Mouse (Mus musculus) ES-E14 (cell line): ENCODE results near the gene Plac1. TPM values are rescaled to one million over a fixed set of nuclear protein-coding genes. Genes with fewer than 3 reads are reported as not detected.

Experiments used
- DNase-seq: peaks from one replicate; pipeline ENCODE4 v3.0.0-alpha.2; 2013; ENCODE audit warnings: low read depth, low spot score
- H3K27ac ChIP-seq: 2 replicates; pipeline ENCODE4 v1.5.1; 2012; ENCODE audit warnings: low read depth, mild to moderate bottlenecking, low read length, moderate library complexity, mixed read lengths; ENCODE audit not compliant: poor library complexity, insufficient read depth, severe bottlenecking
- H3K36me3 ChIP-seq: 2 replicates; pipeline ENCODE4 v1.6.1; 2012; ENCODE audit warnings: mild to moderate bottlenecking, low read length, moderate library complexity, mixed read lengths; ENCODE audit not compliant: control insufficient read depth, poor library complexity, insufficient read depth, severe bottlenecking
- H3K4me1 ChIP-seq, 2 experiments: fragments of 150-350 bp in 1 of 2; sonication (generic) in 1 of 2; 2 replicates each; pipeline ENCODE4 v1.6.1; 2012; ENCODE audit warnings: low read length in 2 of 2, mild to moderate bottlenecking in 1 of 2, mixed read lengths in 1 of 2; ENCODE audit not compliant: control insufficient read depth in 2 of 2, insufficient read depth in 2 of 2, poor library complexity in 1 of 2
- H3K4me3 ChIP-seq, 2 experiments: fragments of 150-350 bp in 1 of 2; sonication (generic) in 1 of 2; 2 replicates each; pipeline ENCODE4 v1.5.1; 2012; ENCODE audit warnings: low read length in 2 of 2, low read depth in 1 of 2, mild to moderate bottlenecking in 1 of 2, mixed read lengths in 1 of 2; ENCODE audit not compliant: insufficient read depth in 1 of 2, poor library complexity in 1 of 2, severe bottlenecking in 1 of 2
- H3K9ac ChIP-seq: 2 replicates; pipeline ENCODE4 v1.6.1; 2012; ENCODE audit warnings: low read depth, mild to moderate bottlenecking, low read length, mixed read lengths; ENCODE audit not compliant: poor library complexity, insufficient read depth, severe bottlenecking
- H3K9me3 ChIP-seq: fragments of 150-350 bp; sonication (generic); 2 replicates; pipeline ENCODE4 v1.6.1; 2012; ENCODE audit warnings: low read depth, mild to moderate bottlenecking, low read length; ENCODE audit not compliant: control insufficient read depth, insufficient read depth
- CHD2 ChIP-seq: IDR thresholded peaks from 2 replicates; pipeline ENCODE4 v1.6.1; 2014; ENCODE audit warnings: mild to moderate bottlenecking, low read depth, low read length, inconsistent platforms
- HCFC1 ChIP-seq: IDR thresholded peaks from 2 replicates; pipeline ENCODE4 v1.6.1; 2012; ENCODE audit warnings: low read length, inconsistent platforms, borderline replicate concordance; ENCODE audit not compliant: insufficient read depth
- MAFK ChIP-seq: IDR thresholded peaks from 2 replicates; pipeline ENCODE4 v1.6.1; 2014; ENCODE audit warnings: mild to moderate bottlenecking, low read depth, low read length, inconsistent platforms; ENCODE audit not compliant: insufficient read depth
- ZC3H11A ChIP-seq: IDR thresholded peaks from 2 replicates; pipeline ENCODE4 v1.6.1; 2012; ENCODE audit warnings: low read depth, mild to moderate bottlenecking, inconsistent platforms, low read length, borderline replicate concordance
- ZNF384 ChIP-seq: IDR thresholded peaks from 2 replicates; pipeline ENCODE4 v1.6.1; 2012; ENCODE audit warnings: low read depth, low read length, inconsistent platforms
- in situ Hi-C, 2 experiments: fragments of 600-800 bp; cut with MboI; formaldehyde crosslinking; loops; one replicate each; pipeline ENCODE4 v1.15.1; 2025; ENCODE audit warnings: low sequenced_read_pairs in 2 of 2, inconsistent platforms in 1 of 2; ENCODE audit not compliant: unreplicated experiment in 2 of 2
- total RNA-seq: library from RNA; depleted of rRNA; stranded (reverse); fragments of 300-350 nt; gene quantifications from 2 replicates; pipeline ENCODE4 v1.2.3, GENCODE M21; 2012

Plac1 gene
- total RNA-seq, 1 experiment: 5.7 TPM

DNA sequence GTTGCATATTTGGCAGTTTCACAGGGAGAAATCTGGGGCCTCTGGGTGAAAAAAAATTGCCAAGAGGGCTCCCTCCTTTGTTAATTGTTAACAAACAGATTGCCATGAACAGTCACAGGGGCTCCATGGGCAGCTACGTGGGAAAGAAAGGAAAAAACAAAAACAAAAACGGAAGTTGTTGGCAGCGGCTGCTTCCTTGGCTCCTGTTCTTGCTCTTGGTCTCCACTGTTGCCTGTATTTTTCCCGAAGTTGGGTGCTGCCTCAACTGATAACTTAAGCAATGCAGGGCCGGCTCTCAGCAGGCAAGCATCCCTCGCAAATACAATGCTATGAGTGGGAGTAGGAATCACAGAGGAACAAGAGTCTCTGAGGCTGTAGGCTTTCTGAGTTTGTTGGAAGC, 121.3 kb downstream of the Plac1 start:
- Histone ChIP-seq H3K4me1 (no peaks in the 10 kb centered on the region), H3K36me3 (no peaks in the 10 kb centered on the region), H3K9ac (no peak overlapping the region), H3K27ac (no peak overlapping the region), H3K9me3 (no peaks in the 10 kb centered on the region), H3K4me3 (no peak overlapping the region)
- DNase-seq: no peak
- TF ChIP-seq MAFK: no peak
- no peak for TF ChIP-seq ZNF384
- no peak for TF ChIP-seq CHD2
- no peak for TF ChIP-seq HCFC1
- no peak for TF ChIP-seq ZC3H11A
- in situ Hi-C loops: no loop called here

GRCm38 (mm10) chrX:53118019-53118418, 121.9 kb downstream of the Plac1 start:
- TF ChIP-seq CHD2 (no peak), ZC3H11A (no peak), MAFK (no peak), HCFC1 (no peak), ZNF384 (no peak)
- Histone ChIP-seq H3K9me3 (no peaks in the 10 kb centered on the region), H3K36me3 (no peaks in the 10 kb centered on the region), H3K4me1 (no peaks in the 10 kb centered on the region), H3K4me3 (no peak overlapping the region), H3K27ac (no peak overlapping the region), H3K9ac (no peak overlapping the region)
- in situ Hi-C loops: no loop called here
- DNase-seq: no peak

DNA sequence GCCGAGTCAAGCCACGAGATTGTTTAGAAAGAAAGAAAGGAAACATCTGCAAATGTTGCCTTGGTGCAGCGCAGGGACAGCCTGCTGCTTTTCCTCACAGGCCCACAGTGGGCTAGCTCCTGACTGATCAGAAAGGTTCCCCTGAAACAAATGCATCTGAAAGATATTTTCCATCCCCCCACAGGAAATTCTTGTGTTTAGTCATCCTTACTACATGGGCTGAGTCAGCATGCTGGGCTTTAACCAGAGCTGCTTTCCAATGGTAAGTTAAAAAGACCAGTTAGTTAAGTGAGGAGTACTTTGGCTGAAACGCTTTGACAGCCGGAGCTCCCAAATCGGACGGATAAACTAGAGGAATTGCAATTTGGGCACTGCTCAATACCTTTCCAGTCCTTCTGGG, 124.9 kb downstream of the Plac1 start:
- Histone ChIP-seq H3K4me1 (no peaks in the 10 kb centered on the region), H3K9me3 (no peaks in the 10 kb centered on the region), H3K4me3 (no peak overlapping the region), H3K36me3 (no peaks in the 10 kb centered on the region), H3K27ac (no peak overlapping the region), H3K9ac (no peak overlapping the region)
- DNase-seq: no peak
- TF ChIP-seq ZNF384 (no peak), ZC3H11A (no peak), MAFK (no peak), CHD2 (no peak), HCFC1 (no peak)
- in situ Hi-C loops: no loop called here

DNA sequence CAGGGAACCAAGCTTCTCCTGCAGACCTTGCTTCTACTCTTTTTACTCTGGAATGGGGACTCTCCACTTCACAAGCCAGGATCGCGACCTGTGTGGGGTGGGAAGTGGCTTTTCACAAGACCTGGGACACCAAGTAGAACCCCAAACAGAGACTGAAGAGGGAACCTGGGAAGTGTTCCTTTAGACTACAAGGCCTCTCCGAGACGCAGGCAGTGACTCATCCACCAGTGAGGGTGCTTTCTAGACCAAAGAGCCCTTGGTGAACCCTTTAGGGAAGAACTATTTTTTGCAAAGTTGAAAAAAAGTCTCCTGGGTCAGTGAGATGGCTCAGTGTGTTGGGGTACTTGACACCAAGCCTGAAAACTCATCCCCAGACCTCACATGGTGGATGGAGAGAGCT, 129.8 kb downstream of the Plac1 start:
- DNase-seq: no peak
- TF ChIP-seq ZC3H11A (no peak), MAFK (no peak), HCFC1 (no peak), CHD2 (no peak), ZNF384 (no peak)
- H3K4me1 ChIP-seq: no peaks in the 10 kb centered on the region
- H3K9ac ChIP-seq: no peak overlapping the region
- no peak overlapping the region for H3K4me3 ChIP-seq
- no peak overlapping the region for H3K27ac ChIP-seq
- in situ Hi-C loops: no loop called here
- no peaks in the 10 kb centered on the region for H3K9me3 ChIP-seq
- no peaks in the 10 kb centered on the region for H3K36me3 ChIP-seq

DNA sequence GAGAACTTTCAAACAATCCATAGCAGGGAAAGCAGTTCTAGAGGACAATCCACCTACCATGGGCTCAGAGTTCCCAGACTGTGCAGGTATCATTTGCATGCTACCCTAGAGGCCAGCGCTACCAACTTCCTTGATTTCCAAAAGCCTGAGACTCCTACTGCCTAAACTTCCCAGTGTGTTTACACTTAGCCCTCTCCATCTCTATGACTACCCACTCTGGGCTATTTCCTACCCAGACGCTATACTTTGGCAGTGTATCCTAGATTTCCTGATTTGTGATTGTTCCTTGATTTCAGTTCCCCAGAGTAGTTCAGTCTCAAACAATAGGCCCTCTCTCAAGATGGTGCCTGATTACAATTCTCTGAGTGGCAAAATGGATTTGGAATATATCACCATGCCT, 132.8 kb downstream of the Plac1 start:
- Histone ChIP-seq H3K9ac (no peak overlapping the region), H3K4me3 (no peak overlapping the region), H3K9me3 (no peaks in the 10 kb centered on the region), H3K27ac (no peak overlapping the region), H3K36me3 (no peaks in the 10 kb centered on the region), H3K4me1 (no peaks in the 10 kb centered on the region)
- TF ChIP-seq CHD2: no peak
- no peak for TF ChIP-seq ZNF384
- TF ChIP-seq ZC3H11A: no peak
- no peak for TF ChIP-seq MAFK
- no peak for TF ChIP-seq HCFC1
- no peak for DNase-seq
- in situ Hi-C loops: no loop called here
